Mouse (Mus musculus): Measurements from ENCODE around the gene Dck.

Dck gene

DNA sequence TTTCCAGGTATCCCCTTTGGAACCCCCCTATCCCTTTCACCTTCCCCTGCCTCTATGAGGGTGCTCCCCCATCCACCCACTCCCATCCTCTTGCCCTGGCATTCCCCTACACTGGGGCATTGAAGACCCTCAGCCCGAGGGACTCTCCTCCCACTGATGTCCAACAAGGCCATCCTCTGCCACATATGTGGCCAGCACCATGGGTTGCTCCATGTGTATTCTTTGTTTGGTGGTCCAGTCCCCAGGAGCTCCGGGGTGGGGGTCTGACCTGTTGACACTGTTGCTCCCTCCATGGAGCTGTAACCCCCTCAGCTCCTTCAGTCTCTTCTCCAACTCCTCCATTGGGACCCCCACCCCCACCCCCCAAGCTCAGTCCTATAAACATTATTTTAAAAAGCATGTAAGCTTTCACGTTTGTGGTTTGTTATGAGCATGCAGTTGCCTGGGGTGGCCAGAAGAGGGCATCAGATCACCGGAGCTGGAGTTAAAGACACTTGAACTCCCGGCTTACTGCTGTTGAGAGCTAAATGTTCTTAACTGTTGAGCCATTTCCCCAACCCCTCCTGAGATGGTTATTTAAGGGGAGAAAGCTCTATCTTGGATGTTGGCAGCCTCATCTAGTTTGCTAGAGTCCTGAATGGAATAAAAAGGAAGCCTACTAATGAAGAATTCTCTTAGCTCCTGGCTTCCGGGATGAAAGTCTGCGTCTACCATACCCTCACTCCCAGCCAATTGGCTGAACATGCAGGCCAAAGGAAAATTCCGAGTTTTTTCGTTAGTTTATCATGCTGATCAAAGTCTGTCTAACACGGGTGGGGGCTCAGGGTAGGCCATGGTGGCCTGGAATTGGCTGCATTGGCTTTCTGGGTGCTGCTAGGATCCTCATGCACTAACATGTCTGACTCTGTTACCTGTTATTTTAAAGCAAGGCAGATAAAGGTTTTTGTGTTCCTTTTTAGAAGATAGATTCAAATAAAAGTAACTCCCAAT, 26.8 kb downstream of the Dck start:
- DNase-seq (ENCODE audit: low spot score): peak; percentile 22

DNA sequence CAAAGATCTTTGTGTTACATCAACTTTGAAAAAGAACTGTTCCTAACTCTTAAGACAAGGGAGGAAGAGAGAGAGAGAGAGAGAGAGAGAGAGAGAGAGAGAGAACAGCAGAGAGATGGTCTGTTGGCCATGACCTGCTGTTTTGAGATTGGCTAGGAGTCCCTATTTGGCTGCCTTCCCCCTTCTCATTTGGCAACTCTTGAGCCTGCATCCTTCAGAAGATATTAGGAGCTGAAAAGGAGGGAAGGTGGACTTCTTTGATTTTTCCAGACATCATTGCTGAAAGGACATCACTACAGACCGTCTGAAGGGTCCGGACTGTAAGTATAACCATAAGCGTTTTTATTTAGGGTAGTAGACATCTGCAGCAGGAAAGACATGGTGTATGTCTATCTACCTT, 28.9 kb downstream of the Dck start:
- no peak for DNase-seq (ENCODE audit: low spot score)

DNA sequence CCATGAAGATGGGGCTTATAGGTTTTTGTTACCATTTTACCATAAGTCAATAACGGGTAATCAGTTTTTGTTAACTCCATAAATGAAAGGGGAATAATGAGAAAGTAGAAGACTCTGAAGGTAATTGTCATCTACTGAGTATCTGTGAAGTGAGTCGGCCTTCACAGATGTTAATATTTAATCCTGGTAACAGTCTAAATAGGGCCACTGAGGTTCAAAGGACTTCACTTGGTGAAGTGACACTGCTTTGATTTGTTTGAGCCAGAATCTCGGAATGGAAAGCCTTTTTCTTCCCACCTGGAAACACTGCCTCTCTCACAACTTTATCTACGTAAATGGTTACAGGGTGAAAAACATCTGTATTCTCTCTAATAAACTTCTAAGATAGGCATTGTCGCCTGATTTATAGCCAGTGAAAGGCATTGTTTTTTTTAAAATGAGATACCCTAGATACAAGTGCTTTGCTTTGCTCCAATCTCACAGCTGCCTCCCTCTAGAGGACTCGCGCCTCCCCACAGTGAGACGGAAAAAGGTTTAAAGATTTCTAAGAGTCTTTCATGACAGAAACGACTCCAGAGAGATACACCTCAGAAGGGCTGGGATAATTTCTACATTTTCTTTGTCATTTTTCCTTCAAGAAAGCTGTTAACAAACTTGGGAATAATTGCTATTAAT, 31.3 kb downstream of the Dck start:
- DNase-seq (ENCODE audit: low spot score): no peak

DNA sequence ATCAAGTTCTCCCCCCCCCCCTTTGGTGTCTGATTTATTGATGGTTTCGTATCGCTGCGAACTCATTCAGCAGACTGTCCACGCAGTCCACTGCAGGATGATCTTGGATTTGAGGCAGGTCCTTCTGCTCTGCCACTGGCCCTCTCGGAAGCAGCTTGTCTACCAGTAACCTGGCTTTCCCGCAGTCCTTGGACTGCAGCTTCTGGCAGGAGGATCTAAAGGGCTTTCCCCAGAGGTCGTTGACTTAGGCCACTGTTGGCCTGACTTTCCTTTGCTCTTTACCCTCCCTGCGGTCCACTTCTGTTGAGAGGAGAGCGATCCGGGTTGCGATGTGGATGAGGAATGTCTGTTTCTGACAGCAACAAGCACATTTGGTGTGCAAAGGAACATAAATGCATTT, 31.8 kb downstream of the Dck start:
- DNase-seq (ENCODE audit: low spot score): no peak

DNA sequence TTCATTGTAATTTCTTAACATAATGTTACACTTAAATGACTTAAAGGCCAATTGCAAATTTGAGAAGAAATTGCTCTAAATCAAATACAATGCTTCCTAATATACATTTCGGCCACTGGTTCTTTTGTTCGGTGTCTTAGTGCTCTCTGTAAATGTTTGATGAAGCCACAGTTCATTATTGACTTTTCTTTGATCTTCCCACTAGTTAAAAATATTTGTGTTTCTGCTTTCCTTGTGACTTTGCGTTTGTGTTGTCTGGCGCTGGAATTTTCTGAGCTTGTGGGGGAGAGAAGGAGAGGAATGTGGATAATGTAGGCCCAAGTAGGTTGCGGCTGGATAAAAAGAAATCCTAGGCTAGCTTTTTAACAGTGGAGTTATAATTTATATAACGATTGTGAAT, 32.3 kb downstream of the Dck start:
- no peak for DNase-seq (ENCODE audit: low spot score)

DNA sequence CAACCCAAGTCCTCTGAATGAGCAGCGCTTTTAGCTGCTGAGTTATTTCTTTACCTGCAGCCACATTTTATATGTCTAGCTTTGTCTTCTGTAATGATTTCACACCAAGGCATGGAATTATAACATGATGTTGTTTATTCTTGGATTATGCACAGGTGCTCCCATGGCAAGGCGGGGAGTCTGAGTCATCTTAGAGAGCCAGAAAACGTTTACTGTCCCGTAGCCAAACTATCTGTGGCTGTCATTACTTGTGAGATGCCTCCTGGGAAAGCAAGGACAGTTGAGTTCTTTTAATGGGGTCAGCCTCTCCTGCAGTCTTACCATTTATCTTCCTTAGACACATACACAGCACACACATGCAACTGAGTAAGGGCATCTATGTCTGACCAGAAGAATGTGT, 40.8 kb downstream of the Dck start:
- no peak for DNase-seq (ENCODE audit: low spot score)

DNA sequence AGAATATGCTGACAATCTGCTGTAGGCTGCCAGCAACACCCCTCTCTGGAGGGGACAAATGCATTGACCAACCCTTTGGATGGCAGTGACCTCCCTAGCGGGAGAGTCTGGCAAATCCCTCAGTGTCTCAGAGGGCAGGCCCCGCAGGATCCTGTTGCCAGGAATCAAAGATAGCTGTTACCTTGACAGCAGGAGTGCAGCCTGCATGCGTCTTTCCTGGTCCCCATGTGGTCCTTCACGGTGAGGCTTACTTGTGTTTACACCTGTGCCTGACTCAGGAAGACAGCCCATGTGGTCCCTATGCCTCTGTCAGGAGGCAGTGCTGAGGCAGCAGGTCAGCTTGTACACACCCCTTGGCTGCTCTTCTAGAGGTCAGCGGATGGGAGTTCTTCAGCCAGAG, 41.5 kb downstream of the Dck start:
- DNase-seq (ENCODE audit: low spot score): no peak

DNA sequence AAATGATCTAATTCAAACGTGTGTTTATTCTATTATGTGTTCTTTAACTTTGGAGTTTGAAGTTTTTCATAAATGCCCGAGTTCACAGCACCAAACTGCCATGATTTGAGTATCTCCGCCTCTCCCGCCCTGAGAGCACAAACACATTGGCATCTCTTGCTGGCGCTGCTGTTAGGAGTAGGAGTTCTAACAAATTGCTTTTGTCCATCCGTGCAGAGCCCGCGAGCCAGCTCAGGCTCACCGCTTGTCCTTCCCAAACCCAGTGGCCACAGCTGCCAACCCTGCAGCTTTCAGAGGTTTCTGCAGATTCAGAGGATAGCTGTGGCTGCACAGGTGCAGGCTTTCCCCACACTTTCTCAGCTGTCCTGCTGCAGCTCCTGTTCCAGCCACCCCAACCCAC, 42.5 kb downstream of the Dck start:
- no peak for DNase-seq (ENCODE audit: low spot score)

DNA sequence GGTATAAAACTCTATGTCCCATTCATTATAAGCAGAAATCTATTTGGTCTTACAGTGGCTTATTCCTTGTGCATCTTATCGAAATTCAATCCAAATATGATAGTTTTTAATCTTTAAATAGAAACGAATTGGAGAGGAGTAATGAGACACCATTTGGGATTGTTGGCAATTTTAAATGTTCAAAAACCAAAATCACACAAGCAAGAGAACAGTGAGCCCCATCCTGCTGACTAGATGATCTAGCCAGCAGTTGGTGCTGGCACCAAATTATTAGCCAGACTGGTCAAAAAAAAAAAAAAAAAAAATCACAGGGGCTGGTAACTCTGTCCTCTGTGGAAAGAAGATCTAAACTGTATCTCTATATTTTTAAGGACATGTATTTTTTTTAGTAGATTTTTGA, 48.4 kb downstream of the Dck start:
- no peak for DNase-seq (ENCODE audit: low spot score)

DNA sequence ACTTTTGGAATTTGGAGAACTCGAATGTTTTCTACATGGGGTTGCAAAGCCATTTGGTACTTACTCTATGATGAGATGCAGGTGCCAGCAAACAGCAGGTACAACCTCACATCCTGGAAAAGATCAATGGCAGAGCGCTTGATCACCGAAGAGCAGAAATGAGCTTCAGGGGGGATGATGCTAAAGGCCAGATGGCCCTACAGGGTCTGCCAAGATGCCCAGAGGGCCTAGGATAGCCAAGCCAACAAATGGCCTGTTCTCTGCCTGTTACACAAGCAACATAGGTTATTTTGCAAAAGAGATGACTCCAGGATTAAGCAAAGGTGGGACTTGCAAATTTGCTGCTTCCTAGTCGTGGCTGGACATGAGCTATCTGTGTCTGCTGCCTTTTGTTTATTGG, 49.8 kb downstream of the Dck start:
- no peak for DNase-seq (ENCODE audit: low spot score)

DNA sequence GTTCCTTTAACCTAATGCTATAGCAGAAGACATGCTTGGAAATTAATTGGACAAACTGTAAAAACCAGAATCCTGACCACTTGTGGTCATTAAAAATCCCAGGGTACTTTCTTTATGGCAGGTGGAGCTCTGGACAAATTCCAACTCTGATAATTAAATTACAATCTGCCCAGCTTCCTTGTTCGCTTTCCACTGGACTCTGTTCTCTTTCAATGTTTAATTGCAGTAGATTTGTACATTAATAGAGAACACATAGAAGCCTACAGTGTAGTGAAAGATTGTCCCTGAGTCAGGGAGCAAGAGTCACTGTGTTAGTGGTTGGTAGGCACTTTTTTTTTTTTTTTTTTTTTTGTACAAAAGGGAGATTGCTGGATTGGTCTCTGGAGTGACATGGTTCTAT, 56.7 kb downstream of the Dck start:
- DNase-seq (ENCODE audit: low spot score): no peak

DNA sequence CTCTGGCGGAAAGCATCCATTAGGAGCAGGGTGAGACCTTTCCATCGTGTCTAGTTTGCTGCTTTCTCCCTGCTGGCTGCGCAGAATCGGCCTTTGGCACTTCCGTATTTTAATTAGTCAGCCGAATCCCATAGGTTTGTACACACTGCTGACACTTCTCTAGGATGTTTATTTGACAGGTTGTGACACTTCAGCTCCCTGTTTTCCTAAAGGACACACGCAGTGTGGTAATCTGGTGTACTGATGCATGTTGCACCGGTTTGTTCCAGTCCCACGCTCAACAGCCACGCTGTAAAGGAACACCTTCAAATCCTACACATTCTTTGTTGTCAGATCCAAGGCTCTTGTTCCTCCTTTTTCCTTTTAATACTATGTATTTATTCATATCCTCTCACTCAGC, 60.0 kb downstream of the Dck start:
- DNase-seq (ENCODE audit: low spot score): no peak

DNA sequence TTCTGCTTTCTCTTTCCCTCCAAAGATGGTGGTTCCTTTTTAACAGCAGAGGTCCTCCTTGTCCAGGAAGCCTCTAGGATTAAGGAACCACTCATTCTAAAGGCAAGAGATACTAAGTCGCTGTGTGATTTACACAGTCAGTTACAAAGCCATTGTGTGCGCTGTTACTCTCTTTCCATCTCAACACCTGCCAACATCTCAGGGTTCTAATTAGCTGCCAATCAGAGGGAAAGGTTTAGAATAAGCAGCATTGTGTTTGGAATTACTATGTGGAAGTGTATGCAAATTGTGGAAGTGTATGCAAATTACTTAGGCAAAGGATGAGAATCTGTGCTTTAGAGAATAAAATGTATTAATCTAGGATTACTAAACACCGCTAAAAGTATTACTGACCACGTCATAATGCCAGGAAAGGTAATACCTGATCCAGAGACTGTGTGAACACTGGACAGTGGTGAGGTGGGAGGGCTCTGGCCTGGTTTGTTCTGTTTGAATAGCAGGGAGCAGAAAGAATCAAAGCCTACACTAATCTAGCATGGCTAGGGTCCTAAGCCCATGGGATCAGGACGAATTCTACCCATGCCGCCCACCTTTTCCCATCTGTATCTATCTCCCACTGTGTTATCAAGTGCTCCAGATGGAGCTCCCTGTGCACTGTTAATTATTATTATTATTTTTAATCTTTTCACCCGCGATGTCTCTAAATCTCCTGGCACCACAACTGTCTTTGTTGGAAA, 65.2 kb downstream of the Dck start:
- DNase-seq (ENCODE audit: low spot score): no peak

DNA sequence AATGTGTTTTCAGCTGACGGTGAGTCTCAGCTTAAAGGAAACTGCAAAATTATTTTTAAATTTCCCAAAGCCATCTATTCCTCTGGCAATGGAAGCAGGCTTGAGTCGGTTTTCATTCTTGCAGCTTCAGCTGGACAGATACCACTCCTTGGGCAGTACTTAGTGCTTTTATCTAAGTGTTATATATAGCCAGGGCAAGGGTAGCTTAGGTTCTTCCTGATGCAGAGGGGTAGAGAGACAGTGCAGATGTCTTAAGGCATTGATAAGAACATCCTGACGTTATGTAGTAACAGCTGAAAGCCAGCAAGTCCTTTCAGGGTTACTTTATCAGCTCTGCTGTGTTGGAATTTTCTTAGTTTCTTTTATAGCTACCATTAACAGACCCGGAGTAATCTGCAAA, 66.1 kb downstream of the Dck start:
- DNase-seq (ENCODE audit: low spot score): no peak

DNA sequence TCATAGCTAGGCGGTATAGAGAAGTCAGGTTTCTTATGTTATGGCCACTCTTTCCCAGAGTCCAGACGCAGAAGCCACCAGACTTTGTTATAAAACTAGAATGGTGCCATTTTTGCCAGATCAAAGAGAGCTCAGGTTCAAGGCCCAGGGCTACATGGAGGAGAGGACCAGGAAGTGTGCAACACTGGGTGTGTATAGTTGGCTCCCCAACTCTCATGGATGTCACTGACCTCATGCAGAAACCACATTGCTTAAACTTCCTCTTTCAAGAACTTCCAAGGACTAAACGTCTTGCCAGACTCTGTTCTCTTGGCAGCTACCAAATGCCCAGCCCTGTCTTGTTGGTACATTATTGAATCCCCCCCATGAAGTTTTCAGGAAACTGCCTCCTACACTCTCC, 67.1 kb downstream of the Dck start:
- DNase-seq (ENCODE audit: low spot score): no peak
